In genomic region chr12:76080876-76081556, GRCm38 (mm10) we compare ENCODE assay signal across 8 mouse cellular contexts.
A peak's percentile ranks its signal among the peaks of the same experiment; 100 is the strongest.
DNase-seq lines count a peak whose midpoint lies in the region; ATAC-seq and TF ChIP-seq lines count a peak whose summit lies in the region.

No protein-coding gene starts in this region.

- WGBS in forebrain, embryonic 12.5 days: 46% methylated on average over 14 of the region's 14 CpGs
- WGBS in lung, embryonic 16.5 days: 26% methylated on average over 14 of the region's 14 CpGs

- H3K4me2 ChIP-seq in forebrain, embryonic 12.5 days: peak overlapping the region; percentile 41
- peak overlapping the region; percentile 47 for H3K4me2 ChIP-seq in lung, embryonic 16.5 days (ENCODE audit: low read depth, low read length)

- H3K36me3 ChIP-seq in E14TG2a.4 (ENCODE audit: insufficient read depth, low read length): no peaks in the 10 kb centered on the region
- H3K36me3 ChIP-seq in forebrain, embryonic 12.5 days (replicated peaks): peaks cover 41% of the 10 kb centered on the region
- H3K36me3 ChIP-seq in lung, embryonic 16.5 days (ENCODE audit: control insufficient read depth, insufficient read depth, low read length): peaks cover 8% of the 10 kb centered on the region

- DNase-seq in cerebellum, adult 9-10 months: peak; percentile 49
- DNase-seq in cerebellum, postnatal 36 days: no peak
- no peak for DNase-seq in right cerebral cortex, postnatal 36 days (ENCODE audit: low spot score in 2 of 2)

- H3K27me3 ChIP-seq in E14TG2a.4 (ENCODE audit: insufficient read depth, low read length): peaks cover 46% of the 10 kb centered on the region
- H3K27me3 ChIP-seq in forebrain, embryonic 12.5 days: no peaks in the 10 kb centered on the region
- no peaks in the 10 kb centered on the region for H3K27me3 ChIP-seq in lung, embryonic 16.5 days (ENCODE audit: control insufficient read depth, insufficient read depth, low read depth, low read length)

- H3K9me3 ChIP-seq in E14TG2a.4 (ENCODE audit: low read length): no peaks in the 10 kb centered on the region
- H3K9me3 ChIP-seq in forebrain, embryonic 12.5 days: no peaks in the 10 kb centered on the region
- no peaks in the 10 kb centered on the region for H3K9me3 ChIP-seq in lung, embryonic 16.5 days (ENCODE audit: control insufficient read depth, low read length)

- peak overlapping the region; percentile 76; the same call in 1 of the 2 replicates for H3K27ac ChIP-seq in forebrain, embryonic 12.5 days
- H3K27ac ChIP-seq in lung, embryonic 16.5 days (ENCODE audit: low read length): no peak overlapping the region

- peaks cover 50% of the 10 kb centered on the region for H3K4me1 ChIP-seq in E14TG2a.4 (replicated peaks; ENCODE audit: low read depth, low read length)
- peaks cover 16% of the 10 kb centered on the region for H3K4me1 ChIP-seq in forebrain, embryonic 12.5 days
- H3K4me1 ChIP-seq in lung, embryonic 16.5 days (replicated peaks; ENCODE audit: control insufficient read depth, insufficient read depth, low read length): peaks cover 19% of the 10 kb centered on the region

- no peak for ATAC-seq in forebrain, embryonic 12.5 days (ENCODE audit: low FRiP score)
- peak; percentile 35; the same call in 1 of the 2 replicates for ATAC-seq in lung, embryonic 16.5 days (ENCODE audit: low read depth)
- no peak for ATAC-seq in activated CD4-positive, CD25-positive, alpha-beta regulatory T cell, adult 4 months
- no peak for ATAC-seq in megakaryocyte, adult 5-6 weeks (ENCODE audit: poor library complexity, severe bottlenecking)

- H3K9ac ChIP-seq in forebrain, embryonic 12.5 days: peak overlapping the region; percentile 41
- no peak overlapping the region; the same call in 1 of the 2 replicates for H3K9ac ChIP-seq in lung, embryonic 16.5 days (ENCODE audit: low read length)

- H3K4me3 ChIP-seq in E14TG2a.4 (replicated peaks; ENCODE audit: low read length): peak overlapping the region; percentile 65
- peak overlapping the region; percentile 28 for H3K4me3 ChIP-seq in forebrain, embryonic 12.5 days (replicated peaks)
- peak overlapping the region; percentile 25 for H3K4me3 ChIP-seq in lung, embryonic 16.5 days (ENCODE audit: low read length)

- no peak for TF ChIP-seq CTCF in E14TG2a.4 (conservative IDR thresholded peaks at IDR 0.05; ENCODE audit: low read length)
